Mouse (Mus musculus): ENCODE data around the gene Ralgps1.

DNA sequence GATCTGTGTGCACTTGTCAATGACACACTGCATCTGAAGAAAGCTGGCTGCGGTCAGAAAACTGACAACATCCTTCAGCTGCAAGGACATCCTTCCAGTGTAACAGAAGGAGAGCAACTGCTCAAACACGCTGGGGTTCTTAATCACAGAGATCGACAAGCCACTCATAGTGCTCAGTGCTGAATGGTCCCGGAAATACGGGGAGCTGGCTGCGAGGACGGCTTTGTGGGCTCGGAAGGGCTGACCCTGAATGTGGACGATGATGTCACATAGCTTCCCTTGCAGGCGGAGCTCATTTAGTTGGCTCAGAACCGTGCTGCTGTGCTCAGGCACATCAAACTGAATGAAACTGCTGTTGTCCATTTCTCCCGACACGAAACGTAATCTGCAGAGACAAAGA lies 40.8 kb upstream of the Ralgps1 start:
- TF ChIP-seq POLR2A (IDR thresholded peaks at IDR 0.05; ENCODE audit: borderline replicate concordance, extremely low read depth, low read depth, low read length) (no peak), CTCF (IDR thresholded peaks at IDR 0.05; ENCODE audit: insufficient read depth, low read length) (no peak)

Measured in lung, adult 2 months (tissue).